Mouse (Mus musculus): ENCODE data around the gene Rab30.

DNA sequence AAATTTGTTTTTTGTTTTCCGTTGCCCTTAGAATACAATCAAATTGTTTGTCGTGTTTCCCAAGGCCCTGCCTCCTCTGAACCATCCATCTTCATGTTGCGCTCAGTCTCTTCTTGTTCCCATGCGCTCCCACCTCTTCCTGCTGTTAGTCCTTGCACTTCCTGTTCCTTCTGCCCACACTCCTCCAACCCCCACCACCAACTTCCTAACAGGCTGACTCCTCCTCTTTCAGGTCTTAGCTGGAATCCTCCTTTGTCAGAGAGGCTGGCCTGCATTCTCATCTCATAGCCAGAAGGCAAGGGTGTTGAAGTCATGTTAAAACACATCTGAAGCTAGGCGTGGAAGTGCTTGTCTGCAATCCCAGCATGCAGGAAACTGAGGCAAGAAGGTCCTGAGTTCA lies 33.3 kb downstream of the Rab30 start:
- TF ChIP-seq CTCF (IDR thresholded peaks at IDR 0.05; ENCODE audit: low read depth) (no peak), EP300 (IDR thresholded peaks at IDR 0.05; ENCODE audit: low read depth) (no peak)

Data from liver, embryonic 14.5 days (tissue).